Mouse (Mus musculus) A20 (cell line): ENCODE measurements around the gene Tulp3.

ENCODE experiments used
- DNase-seq: peaks from one replicate; pipeline ENCODE4 v3.0.0-alpha.2; 2011; ENCODE audit warnings: low read depth, low spot score

The Tulp3 gene

GRCm38 (mm10) chr6:128355726-128356416 is at the start of gene Tulp3:
Tulp3 (minus strand) TSS chr6:128355851.
- DNase-seq: peak; percentile 95

DNA sequence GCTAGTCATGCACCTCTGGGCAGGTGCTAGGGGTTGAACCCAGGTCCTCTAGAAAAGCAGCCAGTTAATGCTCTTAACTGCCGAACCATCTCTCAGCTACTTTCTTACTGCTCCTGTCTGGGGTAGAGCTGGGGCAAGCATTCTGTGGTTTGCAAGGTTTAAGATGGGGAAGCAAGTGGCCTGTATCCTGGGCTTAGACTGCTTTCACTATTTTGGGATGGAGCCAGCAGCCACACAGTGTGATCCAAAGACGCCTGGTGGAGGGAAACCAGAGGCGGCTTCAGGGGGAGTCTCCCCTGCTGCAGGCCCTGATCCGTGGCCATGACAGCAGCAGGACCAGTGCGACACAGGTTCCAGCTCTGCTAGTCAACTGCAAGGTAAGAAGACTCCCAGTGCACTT is 49.1 kb upstream of the Tulp3 start:
- DNase-seq: no peak

- DNase-seq: no peak
Observed at GRCm38 (mm10) chr6:128399421-128400185, 44.0 kb upstream of the Tulp3 start.

- no peak for DNase-seq
Observed at GRCm38 (mm10) chr6:128398996-128399395, 43.3 kb upstream of the Tulp3 start, which contains the start of gene Nrip2. Nrip2 (plus strand) TSS chr6:128399296.

GRCm38 (mm10) chr6:128397574-128398261 is 42.1 kb upstream of the Tulp3 start:
- no peak for DNase-seq

DNA sequence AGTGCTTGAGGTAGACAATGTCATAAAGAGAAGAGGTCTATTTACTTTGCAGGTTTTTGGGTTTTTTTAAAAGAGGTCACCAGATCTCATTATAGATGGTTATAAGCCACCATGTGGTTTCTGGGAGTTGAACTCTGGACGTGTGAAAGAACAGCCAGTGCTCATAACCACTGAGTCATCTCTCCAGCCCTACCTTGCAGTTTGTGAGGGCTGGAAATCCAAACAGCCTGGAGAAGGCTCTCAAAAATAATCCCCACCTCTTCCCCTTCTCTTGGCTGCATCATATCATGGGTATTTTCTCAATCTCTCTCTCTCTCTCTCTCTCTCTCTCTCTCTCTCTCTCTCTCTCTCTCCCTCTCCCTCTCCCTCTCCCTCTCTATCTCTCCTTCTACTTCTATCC is 35.0 kb upstream of the Tulp3 start:
- no peak for DNase-seq

- DNase-seq: no peak
Observed at GRCm38 (mm10) chr6:128389185-128389584, 33.5 kb upstream of the Tulp3 start.

DNA sequence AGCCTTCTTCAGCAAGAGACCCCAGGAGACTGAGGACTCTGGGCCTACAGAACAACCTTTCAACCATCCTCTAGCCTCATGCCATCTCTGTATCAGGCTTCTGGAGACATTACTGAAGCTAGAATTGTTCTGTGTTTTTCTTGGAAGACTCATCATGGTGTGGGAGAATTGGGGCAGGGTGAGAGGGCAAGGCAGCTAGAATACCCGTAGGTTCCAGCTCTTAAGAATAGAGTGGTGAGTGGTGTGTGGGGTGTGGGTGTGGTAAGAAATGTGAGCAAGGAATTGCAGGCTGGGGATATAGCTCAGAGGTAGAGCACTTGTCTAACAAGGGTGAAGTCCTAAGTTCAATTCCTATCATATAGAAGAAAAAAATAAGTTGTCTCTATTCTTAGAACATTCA is 29.4 kb upstream of the Tulp3 start:
- DNase-seq: no peak

GRCm38 (mm10) chr6:128383752-128384151 is 28.1 kb upstream of the Tulp3 start:
- DNase-seq: peak; percentile 90

DNA sequence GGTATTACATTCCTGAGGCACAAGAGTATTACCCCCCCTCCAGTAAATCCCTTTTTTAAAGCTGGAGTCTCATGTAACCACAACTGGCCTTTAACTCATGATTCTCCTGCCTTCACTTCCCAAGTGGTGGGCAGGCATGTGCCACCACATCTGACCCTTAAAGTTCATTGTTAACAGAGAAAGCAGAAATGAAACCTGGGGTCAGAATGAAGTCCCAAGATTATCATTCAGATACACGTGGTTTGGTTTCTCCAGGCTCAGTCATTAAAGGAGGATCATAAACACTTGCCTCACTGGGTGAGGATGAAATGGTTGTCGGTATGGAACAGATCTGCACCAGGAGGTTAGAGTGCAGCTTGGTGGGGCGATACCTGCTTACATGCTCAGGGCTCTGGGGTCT is 25.6 kb upstream of the Tulp3 start:
- peak; percentile 72 for DNase-seq

- DNase-seq: peak; percentile 34
Observed at GRCm38 (mm10) chr6:128380594-128381167, 25.0 kb upstream of the Tulp3 start.

DNA sequence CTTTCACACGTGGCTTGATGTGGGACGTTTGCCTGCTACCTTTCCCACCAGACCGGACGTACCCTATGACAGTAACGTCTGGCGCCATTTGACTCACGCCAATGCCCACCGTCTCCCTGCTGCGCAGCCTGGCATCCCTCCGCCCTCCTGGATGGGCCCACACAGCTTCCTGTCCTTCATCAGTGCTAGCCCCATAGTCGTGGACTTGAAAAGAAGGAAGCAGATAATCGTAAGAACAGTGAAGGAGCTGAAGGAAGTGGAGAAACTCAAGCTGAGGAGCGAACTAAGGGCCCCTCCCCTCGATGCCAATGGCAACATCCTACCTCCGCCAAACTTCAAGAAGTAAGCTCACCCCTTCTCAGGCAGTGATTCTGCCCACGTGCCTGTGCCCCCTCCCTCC is 24.0 kb upstream of the Tulp3 start:
- no peak for DNase-seq

- DNase-seq: no peak
Observed at GRCm38 (mm10) chr6:128376371-128377085, 20.9 kb upstream of the Tulp3 start.

DNA sequence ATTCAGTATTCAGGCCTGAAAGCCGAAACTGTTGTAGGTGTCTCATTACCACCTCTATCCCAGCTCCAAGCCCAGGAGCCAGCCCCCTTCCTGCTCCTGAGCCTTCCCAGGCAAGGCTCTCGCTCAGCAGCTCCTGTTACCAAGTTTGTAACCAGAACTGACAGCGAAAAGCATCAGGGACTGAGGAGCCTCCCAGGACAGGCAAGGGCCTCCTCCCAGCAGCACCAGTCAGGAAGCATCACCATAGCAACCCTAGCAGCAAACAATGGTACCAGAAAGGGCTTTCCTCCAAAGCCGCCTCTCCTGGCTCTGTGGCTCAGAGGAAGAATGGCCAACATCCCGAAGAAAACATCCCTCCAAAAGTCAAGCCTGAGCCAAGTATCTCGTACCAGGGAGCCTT is 19.5 kb upstream of the Tulp3 start, which contains the start of the genes Tex52 and Gm44596:
Tex52 (plus strand) TSS at position 265 of the 400 bp plus-strand sequence.
Gm44596 (plus strand) TSS at position 312 of the 400 bp plus-strand sequence.
- no peak for DNase-seq

DNA sequence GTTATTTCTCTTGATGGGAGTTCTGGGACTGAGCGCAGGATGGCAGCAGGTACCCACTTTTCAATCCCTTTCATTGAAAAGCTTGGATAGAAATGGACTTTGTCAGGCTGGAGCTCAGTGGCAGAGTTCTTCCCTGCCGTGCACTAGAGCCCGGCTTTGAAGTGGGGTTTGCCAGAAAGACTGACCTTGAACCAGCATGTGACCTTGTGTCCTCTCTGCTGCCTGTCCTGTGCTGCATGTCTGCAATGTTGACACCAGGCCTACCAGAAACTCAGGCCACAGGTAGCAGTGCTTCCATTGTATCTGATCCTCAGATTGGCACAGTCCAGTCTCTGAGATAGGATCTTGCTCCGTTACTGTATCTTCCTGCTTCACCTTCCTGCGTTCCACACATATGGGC is 14.4 kb upstream of the Tulp3 start:
- no peak for DNase-seq

GRCm38 (mm10) chr6:128366466-128366865 is 10.8 kb upstream of the Tulp3 start:
- no peak for DNase-seq

DNA sequence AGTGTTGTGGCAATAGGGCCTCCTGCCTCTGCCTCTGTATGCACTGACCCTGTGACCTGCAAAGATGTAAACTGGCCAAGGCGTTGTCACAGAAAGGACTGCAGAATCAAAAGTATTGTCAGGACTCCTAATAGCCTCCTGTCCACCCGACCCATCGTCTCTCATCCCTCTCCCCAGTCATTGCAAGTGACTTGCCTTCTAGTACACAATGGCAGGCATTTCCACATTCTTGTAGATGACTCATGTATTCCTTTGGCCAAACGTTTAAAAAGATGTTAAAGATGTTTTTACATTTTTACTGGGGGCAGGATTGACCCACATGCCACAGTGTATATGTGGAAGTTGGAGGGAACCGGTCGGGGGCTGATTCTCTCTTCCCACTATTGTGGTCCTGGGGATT is 9.1 kb upstream of the Tulp3 start:
- no peak for DNase-seq

GRCm38 (mm10) chr6:128363007-128363825 is 7.6 kb upstream of the Tulp3 start:
- DNase-seq: peak; percentile 63

DNA sequence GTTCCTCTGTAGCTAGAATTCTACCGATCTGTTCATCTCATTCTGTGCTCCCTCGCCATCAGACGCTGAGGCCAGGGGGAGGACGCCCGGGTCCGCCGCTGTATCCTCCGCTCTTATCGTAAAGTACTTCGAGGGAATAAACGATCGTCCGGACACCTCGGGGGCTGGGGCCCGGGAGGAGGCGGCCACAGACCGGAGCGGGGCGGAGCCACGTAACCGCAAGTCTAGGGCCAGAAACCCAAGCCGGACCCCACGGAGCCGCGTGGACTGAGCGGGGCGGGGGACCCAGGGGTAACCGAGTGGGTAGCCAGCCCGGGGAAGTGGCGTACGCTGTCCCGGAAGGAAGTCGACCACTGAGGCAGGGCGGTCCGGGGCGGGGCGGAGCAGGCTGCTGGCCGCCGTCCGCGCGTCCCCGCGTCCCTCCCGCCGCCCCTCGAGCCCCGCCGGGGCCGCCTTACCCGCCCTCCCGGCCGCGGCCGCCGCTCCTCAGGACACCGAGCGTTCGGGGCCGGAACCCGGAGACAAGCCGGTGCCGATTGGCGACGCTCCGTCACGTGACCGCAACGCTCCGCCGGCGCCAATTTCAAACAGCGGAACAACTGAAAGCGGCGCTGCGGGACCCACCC is 6.8 kb upstream of the Tulp3 start, which contains the start of the genes Rhno1 and Foxm1:
Rhno1 (minus strand) TSS at position 531 of the 626 bp plus-strand sequence.
Foxm1 (plus strand) TSS at position 587 of the 626 bp plus-strand sequence.
- peak; percentile 89 for DNase-seq

DNA sequence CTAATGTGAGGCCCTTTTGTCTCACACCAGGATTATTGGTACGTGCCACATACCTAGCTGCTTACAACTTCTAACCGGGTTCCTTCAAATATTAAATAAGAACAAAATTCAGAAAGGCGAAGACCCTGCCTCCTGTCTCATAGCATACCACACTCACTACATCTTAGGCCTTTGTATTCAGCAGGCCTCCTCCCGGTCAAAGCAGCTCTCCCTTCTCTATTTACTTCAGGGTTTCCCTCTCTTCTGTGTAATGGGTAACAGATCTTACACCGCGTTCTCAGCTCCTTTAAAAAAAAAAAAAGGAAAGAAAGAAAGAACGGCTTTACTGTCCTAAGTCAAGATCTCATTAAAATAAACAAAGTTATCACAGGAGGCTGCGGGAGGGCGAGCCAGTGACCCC is 6.2 kb upstream of the Tulp3 start:
- no peak for DNase-seq
